Mouse (Mus musculus): ENCODE data around the gene Fbxo39.

Fbxo39 gene

GRCm38 (mm10) chr11:72343238-72343625, 29.0 kb downstream of the Fbxo39 start:
- CTCF ChIA-PET = interaction anchor here (0.6 to 6.7 kb wide), 95 partner anchors 8 to 612 kb away, joined by 3 to 67 read pairs (median 6); partner anchors contain the start of genes Ggt6 (in 4 of the 4), Gm43951 (in 2 of the 4), Xaf1 (in 2 of the 4) and Smtnl2 (in 1 of the 4)
- POLR2A ChIA-PET = interaction anchor here (0.6 to 6.1 kb wide), 32 partner anchors 8 to 602 kb away, joined by 3 to 30 read pairs (median 4); partner anchors contain the start of genes Ggt6 (in 1 of the 4), Gm43951 (in 1 of the 4) and Xaf1 (in 1 of the 4)

GRCm38 (mm10) chr11:72343904-72344303, 29.7 kb downstream of the Fbxo39 start:
- ChIA-PET CTCF (interaction anchor here (0.5 to 6.7 kb wide), 61 partner anchors 8 to 618 kb away, joined by 3 to 61 read pairs (median 5); partner anchors contain the start of genes Ggt6 (in 3 of the 4), Smtnl2 (in 2 of the 4) and Xaf1 (in 1 of the 4)), POLR2A (interaction anchor here (0.7 to 6.1 kb wide), 31 partner anchors 8 to 152 kb away, joined by 3 to 30 read pairs (median 4); partner anchors contain the start of genes Ggt6 (in 2 of the 4) and Gm43951 (in 1 of the 4))

- CTCF ChIA-PET = interaction anchor here (0.5 to 6.7 kb wide), 54 partner anchors 8 to 619 kb away, joined by 3 to 61 read pairs (median 4); partner anchors contain the start of genes Ggt6 (in 2 of the 4), Smtnl2 (in 2 of the 4) and Xaf1 (in 1 of the 4)
- POLR2A ChIA-PET = interaction anchor here in 3 of 4 experiments (0.6 to 6.1 kb wide), 22 partner anchors 8 to 123 kb away, joined by 3 to 30 read pairs (median 4); partner anchors contain the start of gene Ggt6 (in 1 of the 3)
Observed at GRCm38 (mm10) chr11:72344486-72344885, 30.2 kb downstream of the Fbxo39 start.

GRCm38 (mm10) chr11:72348563-72348962, 34.3 kb downstream of the Fbxo39 start:
- ChIA-PET CTCF (interaction anchor here in 3 of 4 experiments (0.6 to 1.7 kb wide), 11 partner anchors 62 to 1028 kb away, joined by 3 to 8 read pairs (median 4); partner anchors contain the start of gene Ggt6 (in 1 of the 3)), POLR2A (interaction anchor here (0.6 to 6.1 kb wide), 16 partner anchors 8 to 336 kb away, joined by 3 to 30 read pairs (median 4); partner anchors contain the start of gene Smtnl2 (in 1 of the 4))

GRCm38 (mm10) chr11:72349016-72349415, 34.8 kb downstream of the Fbxo39 start:
- ChIA-PET CTCF (interaction anchor here in 3 of 4 experiments (0.6 to 1.7 kb wide), 10 partner anchors 62 to 1029 kb away, joined by 3 to 8 read pairs (median 4); partner anchors contain the start of gene Ggt6 (in 1 of the 3)), POLR2A (interaction anchor here (0.6 to 6.1 kb wide), 14 partner anchors 8 to 336 kb away, joined by 3 to 30 read pairs (median 4); partner anchors contain the start of gene Smtnl2 (in 1 of the 4))

GRCm38 (mm10) chr11:72349652-72350051, 35.4 kb downstream of the Fbxo39 start:
- ChIA-PET CTCF (interaction anchor here in 2 of 4 experiments (1.0 to 1.7 kb wide), 3 partner anchors 61 to 125 kb away, joined by 3 to 6 read pairs (median 5); no protein-coding TSS in a partner anchor), POLR2A (interaction anchor here in 2 of 4 experiments (0.9 to 1.8 kb wide), 3 partner anchors 57 to 209 kb away, joined by 3 to 6 read pairs (median 3); no protein-coding TSS in a partner anchor)

- ChIA-PET POLR2A (interaction anchor here in 3 of 4 experiments (1.0 to 3.1 kb wide), 10 partner anchors 8 to 100 kb away, joined by 3 to 12 read pairs (median 4); no protein-coding TSS in a partner anchor), CTCF (interaction anchor here (1.1 to 2.4 kb wide), 11 partner anchors 8 to 131 kb away, joined by 3 to 15 read pairs (median 5); no protein-coding TSS in a partner anchor)
Observed at GRCm38 (mm10) chr11:72352272-72352671, 38.0 kb downstream of the Fbxo39 start.

- CTCF ChIA-PET = interaction anchor here (0.6 to 2.4 kb wide), 11 partner anchors 9 to 219 kb away, joined by 3 to 15 read pairs (median 5); no protein-coding TSS in a partner anchor
Observed at GRCm38 (mm10) chr11:72353186-72353585, 38.9 kb downstream of the Fbxo39 start.

GRCm38 (mm10) chr11:72354971-72355728, 40.9 kb downstream of the Fbxo39 start:
- CTCF ChIA-PET = interaction anchor here (0.6 to 5.6 kb wide), 15 partner anchors 11 to 159 kb away, joined by 3 to 61 read pairs (median 5); partner anchors contain the start of gene Ggt6 (in 1 of the 4)
- POLR2A ChIA-PET = interaction anchor here in 3 of 4 experiments (0.6 to 5.3 kb wide), 10 partner anchors 9 to 70 kb away, joined by 3 to 25 read pairs (median 8); partner anchors contain the start of gene Smtnl2 (in 1 of the 3)

More at GRCm38 (mm10) chr11:72353186-72353585, 38.9 kb downstream of the Fbxo39 start:
- POLR2A ChIA-PET = interaction anchor here in 3 of 4 experiments (0.7 to 3.1 kb wide), 10 partner anchors 8 to 76 kb away, joined by 3 to 12 read pairs (median 4); no protein-coding TSS in a partner anchor

- CTCF ChIA-PET = interaction anchor here in 3 of 4 experiments (0.7 to 1.5 kb wide), 3 partner anchors 9 to 399 kb away, joined by 3 to 5 read pairs (median 4); no protein-coding TSS in a partner anchor
Observed at GRCm38 (mm10) chr11:72361385-72362346, 47.4 kb downstream of the Fbxo39 start.

GRCm38 (mm10) chr11:72362347-72362741, 48.1 kb downstream of the Fbxo39 start, which contains the start of gene Tekt1:
Tekt1 (minus strand) TSS chr11:72362442.
- ChIA-PET POLR2A (interaction anchor here in 2 of 4 experiments (1.0 to 1.8 kb wide), 10 partner anchors 9 to 73 kb away, joined by 3 to 5 read pairs (median 4); partner anchors contain the start of genes Ggt6 (in 1 of the 2), Smtnl2 (in 1 of the 2) and Xaf1 (in 1 of the 2)), CTCF (interaction anchor here in 3 of 4 experiments (0.5 to 1.6 kb wide), 4 partner anchors 8 to 635 kb away, joined by 3 to 6 read pairs (median 4); no protein-coding TSS in a partner anchor)

More at GRCm38 (mm10) chr11:72361385-72362346, 47.4 kb downstream of the Fbxo39 start:
- POLR2A ChIA-PET = interaction anchor here in 2 of 4 experiments (0.6 to 1.8 kb wide), 17 partner anchors 9 to 434 kb away, joined by 3 to 5 read pairs (median 3); partner anchors contain the start of genes Ggt6 (in 1 of the 2), Smtnl2 (in 1 of the 2) and Xaf1 (in 1 of the 2)

GRCm38 (mm10) chr11:72363523-72364240, 49.4 kb downstream of the Fbxo39 start:
- POLR2A ChIA-PET = interaction anchor here in 2 of 4 experiments (0.6 to 1.8 kb wide), 8 partner anchors 8 to 177 kb away, joined by 3 to 6 read pairs (median 3); no protein-coding TSS in a partner anchor
- CTCF ChIA-PET = interaction anchor here in 3 of 4 experiments (0.6 to 1.6 kb wide), 5 partner anchors 19 to 66 kb away, joined by 3 to 6 read pairs (median 3); no protein-coding TSS in a partner anchor

GRCm38 (mm10) chr11:72364526-72364925, 50.3 kb downstream of the Fbxo39 start:
- ChIA-PET POLR2A (interaction anchor here in 3 of 4 experiments (0.6 to 1.8 kb wide), 5 partner anchors 8 to 176 kb away, joined by 3 to 6 read pairs (median 4); no protein-coding TSS in a partner anchor), CTCF (interaction anchor here in 1 of 4 experiments (1.4 kb wide), 1 partner anchor 22 kb away, joined by 3 read pairs; no protein-coding TSS in a partner anchor)

- CTCF ChIA-PET = no interaction called here
- POLR2A ChIA-PET = interaction anchor here in 1 of 4 experiments (0.7 to 0.8 kb wide), 2 partner anchors 9 to 18 kb away, joined by 3 read pairs; no protein-coding TSS in a partner anchor
Observed at GRCm38 (mm10) chr11:72366126-72366525, 51.9 kb downstream of the Fbxo39 start.
